ENCODE assay signal across 16 mouse cellular contexts in genomic region chr11:80995621-80996020, GRCm38 (mm10).
"Had no signal": no experiment of that assay in that cellular context is flagged by ENCODE, and none has a peak within 500 bp of the region (broad histone marks: within the 10 kb centered on the region; RNA-seq: fewer than 3 reads in every experiment).

No protein-coding gene starts in this region.

- H3K4me2 ChIP-seq: limb, embryonic 12.5 days; liver, embryonic 13.5 days; lung, embryonic 15.5 days; midbrain, embryonic 11.5 days had no signal

- H3K9ac ChIP-seq: limb, embryonic 12.5 days; liver, embryonic 13.5 days; liver, postnatal 0 days; lung, embryonic 15.5 days had no signal

- H3K9me3 ChIP-seq: limb, embryonic 12.5 days; liver, embryonic 13.5 days; lung, embryonic 15.5 days; megakaryocyte, embryonic 14.5 days had no signal

- H3K27ac ChIP-seq: limb, embryonic 12.5 days; liver, embryonic 13.5 days; lung, embryonic 15.5 days; macrophage had no signal

- ATAC-seq: liver, postnatal 0 days; midbrain, embryonic 16.5 days had no signal

- H3K27me3 ChIP-seq: limb, embryonic 12.5 days; liver, embryonic 13.5 days; lung, embryonic 15.5 days; megakaryocyte, embryonic 14.5 days had no signal

- DNase-seq: kidney, adult 18-20 months; liver; liver, embryonic 13.5 days; liver, postnatal 0 days; lung, postnatal 14 days; retina, postnatal 1 day; right cerebral cortex, postnatal 4 days; spleen, adult 18-20 months; thymus, adult 18-20 months; thymus, postnatal 14 days had no signal

- H3K4me1 ChIP-seq: limb, embryonic 12.5 days; liver, embryonic 13.5 days; lung, embryonic 15.5 days; megakaryocyte, embryonic 14.5 days had no signal

- H3K36me3 ChIP-seq: limb, embryonic 12.5 days; liver, embryonic 13.5 days; lung, embryonic 15.5 days had no signal

- H3K4me3 ChIP-seq: limb, embryonic 12.5 days; liver, embryonic 13.5 days; lung, embryonic 15.5 days; megakaryocyte, embryonic 14.5 days had no signal
